Mouse (Mus musculus): ENCODE data around the gene Trim38. TPM values are rescaled to one million over a fixed set of nuclear protein-coding genes. Genes with fewer than 3 reads are reported as not detected.
"Not testable (repeated sequence)": the region's sequence is repeated elsewhere in the genome, so short reads cannot be mapped to it uniquely, and the experiment has no call there.

Trim38 gene
- not detected in 2 replicates for polyA plus RNA-seq (2012)

- TF ChIP-seq GATA1 (IDR thresholded peaks at IDR 0.05; ENCODE audit: low read length), result not testable (repeated sequence)
These were observed at the start of gene Trim38 for GRCm38 (mm10) chr13:23769613-23770012. Trim38 (plus strand) TSS chr13:23769913.

GRCm38 (mm10) chr13:23724239-23724638, 45.5 kb upstream of the Trim38 start:
- no peak for TF ChIP-seq GATA1 (IDR thresholded peaks at IDR 0.05; ENCODE audit: low read length)

GRCm38 (mm10) chr13:23725213-23725612, 44.5 kb upstream of the Trim38 start:
- TF ChIP-seq GATA1 (IDR thresholded peaks at IDR 0.05; ENCODE audit: low read length), result no peak

GRCm38 (mm10) chr13:23728472-23729191, 41.1 kb upstream of the Trim38 start:
- TF ChIP-seq GATA1 (IDR thresholded peaks at IDR 0.05; ENCODE audit: low read length), result no peak

- no peak for TF ChIP-seq GATA1 (IDR thresholded peaks at IDR 0.05; ENCODE audit: low read length)
These were observed 40.6 kb upstream of the Trim38 start for GRCm38 (mm10) chr13:23729192-23729525.

GRCm38 (mm10) chr13:23729706-23730105, 40.0 kb upstream of the Trim38 start:
- no peak for TF ChIP-seq GATA1 (IDR thresholded peaks at IDR 0.05; ENCODE audit: low read length)

- no peak for TF ChIP-seq GATA1 (IDR thresholded peaks at IDR 0.05; ENCODE audit: low read length)
These were observed 39.2 kb upstream of the Trim38 start for GRCm38 (mm10) chr13:23730479-23730878.

- no peak for TF ChIP-seq GATA1 (IDR thresholded peaks at IDR 0.05; ENCODE audit: low read length)
These were observed 37.4 kb upstream of the Trim38 start for GRCm38 (mm10) chr13:23732156-23732804.

- TF ChIP-seq GATA1 (IDR thresholded peaks at IDR 0.05; ENCODE audit: low read length), result no peak
These were observed 32.6 kb upstream of the Trim38 start for GRCm38 (mm10) chr13:23737091-23737490.

GRCm38 (mm10) chr13:23738041-23738440, 31.7 kb upstream of the Trim38 start:
- TF ChIP-seq GATA1 (IDR thresholded peaks at IDR 0.05; ENCODE audit: low read length), result no peak

GRCm38 (mm10) chr13:23738677-23739068, 31.0 kb upstream of the Trim38 start, which contains the start of gene Hist1h1c:
Hist1h1c (plus strand) TSS chr13:23738808.
- TF ChIP-seq GATA1 (IDR thresholded peaks at IDR 0.05; ENCODE audit: low read length), result no peak

- no peak for TF ChIP-seq GATA1 (IDR thresholded peaks at IDR 0.05; ENCODE audit: low read length)
These were observed 30.4 kb upstream of the Trim38 start for GRCm38 (mm10) chr13:23739069-23739921.

- no peak for TF ChIP-seq GATA1 (IDR thresholded peaks at IDR 0.05; ENCODE audit: low read length)
These were observed 29.8 kb upstream of the Trim38 start for GRCm38 (mm10) chr13:23739922-23740252.

- TF ChIP-seq GATA1 (IDR thresholded peaks at IDR 0.05; ENCODE audit: low read length), result no peak
These were observed 29.4 kb upstream of the Trim38 start for GRCm38 (mm10) chr13:23740256-23740840.

GRCm38 (mm10) chr13:23740910-23741309, 28.8 kb upstream of the Trim38 start:
- TF ChIP-seq GATA1 (IDR thresholded peaks at IDR 0.05; ENCODE audit: low read length), result no peak

- no peak for TF ChIP-seq GATA1 (IDR thresholded peaks at IDR 0.05; ENCODE audit: low read length)
These were observed 27.7 kb upstream of the Trim38 start for GRCm38 (mm10) chr13:23742007-23742406.

All from G1E-ER4 (cell line).